Mouse (Mus musculus): ENCODE data around the gene Mfsd13b.
"Not testable (repeated sequence)": the region's sequence is repeated elsewhere in the genome, so short reads cannot be mapped to it uniquely, and the experiment has no call there.

Gene Mfsd13b

DNA sequence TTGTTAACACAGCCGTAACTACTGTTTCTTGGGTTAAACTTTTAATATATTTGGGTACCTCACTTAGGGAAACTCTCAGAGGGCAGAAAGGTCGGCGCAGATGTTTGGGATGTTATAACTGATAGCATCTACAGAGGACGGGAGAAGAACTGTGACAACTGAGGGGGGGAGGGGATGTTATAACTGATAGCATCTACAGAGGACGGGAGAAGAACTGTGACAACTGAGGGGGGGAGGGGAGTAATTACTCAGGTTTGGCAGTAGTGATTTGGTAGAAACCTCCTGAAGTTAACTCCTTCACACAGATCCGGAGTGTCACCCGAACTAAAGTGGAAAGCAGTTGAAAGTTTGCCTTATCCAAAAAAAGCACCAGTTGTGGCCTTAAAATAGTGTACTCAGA lies 659 bp downstream of the Mfsd13b start:
- no peak for DNase-seq (ENCODE audit: low read depth, low spot score)

DNA sequence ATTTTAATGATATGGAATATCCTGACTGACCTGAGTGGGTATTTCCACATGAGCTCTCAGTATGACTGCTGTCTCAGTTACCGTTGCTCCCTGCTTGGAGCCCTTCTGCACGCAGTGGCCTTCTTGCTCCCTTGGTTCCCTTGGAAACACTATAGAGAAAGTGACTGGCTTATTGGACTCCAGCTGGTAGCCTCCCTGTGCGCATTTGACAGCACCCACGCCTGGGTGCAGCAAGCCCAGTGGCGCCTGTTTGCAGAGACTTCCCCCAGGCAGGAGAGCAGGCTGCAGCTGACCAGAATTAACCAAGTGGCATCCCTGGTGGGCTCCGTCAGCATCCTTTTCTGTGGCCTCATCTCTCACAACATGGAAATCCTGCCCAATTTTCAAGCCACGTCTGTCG lies 8.9 kb downstream of the Mfsd13b start:
- no peak for DNase-seq (ENCODE audit: low read depth, low spot score)

DNA sequence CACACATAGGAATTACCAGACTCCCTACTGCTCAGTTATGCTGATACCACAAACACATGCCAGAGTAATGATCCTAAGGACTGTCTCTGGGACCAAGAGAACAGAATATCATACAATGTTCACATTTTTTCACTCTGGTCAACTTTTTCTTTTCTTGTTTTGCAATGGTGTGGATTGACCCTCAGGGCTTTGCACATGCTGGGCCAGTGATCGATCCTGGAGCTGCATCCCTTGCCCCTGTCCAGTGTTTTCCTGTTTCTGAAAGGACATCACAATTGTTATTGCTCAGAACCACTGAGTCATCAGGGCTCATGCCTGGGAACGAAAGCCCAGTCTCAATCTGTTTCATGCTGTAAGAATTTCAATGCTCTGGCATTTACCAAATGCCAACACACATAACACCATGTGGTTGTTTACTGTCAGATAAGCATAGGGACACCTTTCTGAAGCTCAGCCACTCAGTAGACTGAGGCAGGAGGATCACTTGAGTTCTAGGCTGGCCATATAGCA lies 16.8 kb downstream of the Mfsd13b start:
- DNase-seq (ENCODE audit: low read depth, low spot score): no peak

DNA sequence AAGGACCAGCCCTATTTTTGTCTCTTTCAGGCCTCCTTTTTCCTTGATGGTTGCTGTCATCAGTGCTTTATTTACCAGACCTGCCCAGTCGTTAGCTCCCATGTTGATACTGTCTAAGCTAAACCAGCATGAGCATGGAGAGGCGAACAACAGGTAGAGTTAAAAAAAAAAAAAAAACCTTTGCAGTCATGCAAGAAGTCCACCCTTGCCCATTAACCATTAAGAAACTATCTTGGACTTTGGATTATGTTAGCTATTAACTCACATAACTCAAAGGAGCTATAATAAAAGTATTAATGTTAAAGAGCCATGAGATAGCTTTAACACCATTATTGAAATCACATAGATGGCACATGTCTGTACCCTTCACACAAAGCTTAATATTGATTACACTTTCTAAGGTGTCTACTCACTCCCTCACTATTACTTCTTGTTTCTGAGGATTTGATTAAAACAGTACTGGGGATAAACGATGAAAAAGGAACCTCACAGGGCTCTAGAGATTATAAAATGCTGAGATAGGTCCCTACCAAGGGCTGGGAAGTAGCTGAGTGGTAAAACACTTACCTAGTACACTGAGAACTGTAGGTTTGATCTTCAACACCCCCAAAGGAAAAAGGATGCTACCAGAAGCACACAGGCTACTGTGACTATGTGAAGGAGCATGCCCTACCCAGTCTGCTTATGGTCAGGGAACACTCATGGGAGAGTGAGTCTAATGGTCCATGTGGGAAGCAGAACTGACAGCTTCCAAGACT lies 17.9 kb downstream of the Mfsd13b start:
- no peak for DNase-seq (ENCODE audit: low read depth, low spot score)

DNA sequence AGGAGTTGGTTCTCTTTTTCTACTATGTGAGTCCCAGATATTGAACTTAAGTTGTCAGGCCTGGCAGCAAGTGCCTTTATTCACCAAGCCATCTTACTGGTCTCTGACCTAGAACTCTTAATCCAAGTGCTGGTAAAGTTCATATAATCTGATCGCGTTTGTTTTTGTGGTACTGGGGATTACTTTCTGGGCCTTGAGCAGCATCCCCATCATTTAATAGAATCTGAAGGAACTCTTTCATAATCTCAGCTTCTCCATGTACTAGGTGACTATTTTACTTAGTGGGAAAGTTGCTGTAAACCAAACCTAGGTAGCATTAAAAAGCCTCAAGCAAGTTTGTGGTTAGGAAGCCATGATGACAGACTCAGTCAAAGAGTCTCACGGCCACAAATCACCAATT lies 19.6 kb downstream of the Mfsd13b start:
- DNase-seq (ENCODE audit: low read depth, low spot score): no peak

DNA sequence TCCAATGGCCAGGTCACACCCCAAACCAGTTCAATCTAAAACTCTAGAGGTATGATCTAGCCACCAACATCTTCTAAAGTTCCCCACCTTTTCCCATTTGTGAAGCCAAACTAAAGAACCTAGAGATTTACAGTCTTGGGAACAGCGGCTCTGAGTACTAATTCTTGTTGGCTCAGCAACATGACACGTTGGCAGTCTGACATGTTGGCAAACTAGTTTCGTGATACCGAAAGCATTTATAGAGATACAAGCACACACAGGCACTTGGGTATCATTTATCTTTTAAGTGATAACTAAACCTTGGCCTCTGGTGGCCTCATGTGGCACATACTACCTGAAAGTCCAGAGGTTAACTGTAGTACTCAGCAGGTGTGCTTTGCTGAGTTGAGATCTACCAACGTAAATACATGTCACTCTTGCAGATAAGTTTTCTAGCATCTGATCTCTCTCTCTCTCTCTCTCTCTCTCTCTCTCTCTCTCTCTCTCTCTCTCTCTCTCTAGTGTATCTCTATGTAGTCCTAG lies 20.2 kb downstream of the Mfsd13b start:
- no peak for DNase-seq (ENCODE audit: low read depth, low spot score)

DNA sequence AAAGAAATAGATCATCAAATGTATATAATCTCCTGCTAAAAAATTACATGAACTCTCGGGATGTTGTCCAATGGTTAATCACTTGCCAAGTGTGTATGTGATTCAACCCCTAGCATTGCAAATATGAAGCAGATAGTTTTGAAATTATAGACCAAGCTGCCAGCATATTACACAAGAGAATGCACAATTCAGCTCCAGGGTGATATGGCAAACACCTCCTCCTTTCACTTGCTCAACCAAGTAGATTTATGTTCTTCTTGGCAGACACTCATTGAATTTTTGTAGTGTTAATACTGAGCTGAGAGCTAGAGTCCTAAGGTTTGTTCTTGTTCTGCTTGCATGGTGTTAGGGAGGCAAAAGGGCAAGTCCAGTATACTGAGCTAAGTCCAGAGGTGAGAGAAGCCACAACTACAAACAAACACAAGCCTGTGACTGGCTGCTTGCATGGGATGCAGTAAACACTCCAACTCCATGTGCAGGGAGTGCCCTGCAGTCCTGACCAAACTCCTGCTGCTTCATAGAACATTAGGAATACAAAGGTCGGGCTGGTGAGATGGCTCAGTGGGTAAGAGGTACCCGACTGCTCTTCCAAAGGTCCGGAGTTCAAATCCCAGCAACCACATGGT lies 21.6 kb downstream of the Mfsd13b start:
- no peak for DNase-seq (ENCODE audit: low read depth, low spot score)

DNA sequence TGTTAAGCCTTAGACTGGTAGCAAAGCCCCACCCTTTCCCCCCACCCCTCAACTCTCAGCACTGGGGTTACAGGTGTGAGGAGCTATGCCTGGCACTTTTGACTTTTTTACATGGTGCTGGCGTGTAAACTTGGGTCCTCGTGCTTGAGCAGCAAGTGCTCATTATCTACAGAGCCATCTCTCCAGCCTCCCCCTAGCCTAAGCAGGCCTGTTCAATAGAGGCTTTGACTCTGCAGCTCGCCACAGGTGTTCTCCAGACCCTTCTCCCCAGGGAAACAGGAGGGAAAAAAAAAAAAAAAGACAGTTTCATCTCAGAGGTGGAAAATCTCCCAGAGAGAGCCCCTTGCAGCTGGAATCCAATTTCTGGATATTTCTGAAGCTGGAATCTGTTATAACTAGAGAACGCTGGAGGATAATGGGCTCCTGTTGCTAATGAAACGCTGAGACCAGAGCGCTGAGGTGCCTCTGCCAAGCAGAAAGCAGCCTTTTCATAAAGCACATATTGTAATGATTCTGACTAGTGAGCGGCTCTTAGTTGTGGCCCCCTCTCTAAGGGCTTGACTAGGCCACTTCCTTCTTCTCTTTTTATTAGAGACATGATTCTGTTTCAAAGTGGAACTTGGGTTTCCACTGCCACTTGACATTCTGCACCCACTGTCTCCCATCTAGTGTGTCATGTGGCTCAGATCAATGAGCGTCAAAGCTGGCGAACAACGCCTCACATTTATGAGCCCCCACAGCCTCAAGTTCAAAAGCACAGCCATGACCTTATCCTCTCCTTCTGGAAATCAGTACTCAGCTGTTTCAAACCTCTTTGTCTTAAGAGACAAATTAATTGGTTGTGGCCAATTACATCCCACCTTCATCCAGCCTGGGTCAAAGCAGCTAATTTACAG lies 29.7 kb downstream of the Mfsd13b start:
- DNase-seq (ENCODE audit: low read depth, low spot score): no peak

DNA sequence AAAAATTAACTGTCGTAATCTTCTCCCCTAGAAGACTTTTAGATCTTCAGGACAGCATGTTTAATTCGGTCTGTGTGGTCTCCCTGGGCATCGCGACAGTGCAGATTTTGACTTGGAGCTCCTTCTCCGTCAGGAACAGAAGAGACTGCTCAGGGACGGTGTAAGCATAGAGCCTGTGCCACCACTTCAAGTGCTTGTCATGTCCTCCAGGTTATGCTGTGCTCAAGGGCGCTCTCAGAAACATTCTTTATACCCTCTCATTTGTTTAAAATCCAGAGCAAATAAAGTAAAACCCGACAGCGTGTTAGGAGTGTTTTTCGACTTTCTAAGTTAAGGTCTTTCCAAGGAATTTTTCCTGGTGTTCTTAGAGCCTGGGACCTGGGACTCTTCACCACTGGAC lies 32.2 kb downstream of the Mfsd13b start:
- DNase-seq (ENCODE audit: low read depth, low spot score): no peak

DNA sequence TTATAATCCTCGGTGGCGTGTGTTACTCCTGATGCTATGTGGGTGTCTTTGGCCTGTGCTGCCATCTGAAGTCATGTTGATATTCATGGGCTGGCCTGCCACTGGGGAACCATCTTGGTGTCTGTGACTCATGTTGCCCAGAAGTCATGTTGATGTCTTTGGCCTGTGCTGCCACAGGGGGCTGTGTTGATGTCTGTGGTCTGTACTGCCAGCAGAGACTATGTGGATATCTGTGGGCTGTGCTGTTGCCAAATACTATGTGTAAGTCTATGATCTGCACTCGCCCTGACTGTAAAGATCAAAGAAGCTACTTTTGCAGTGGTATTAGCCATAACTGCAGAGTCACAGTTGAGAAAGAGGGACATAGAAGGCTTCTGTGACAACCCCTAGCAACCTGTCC lies 36.5 kb downstream of the Mfsd13b start:
- DNase-seq (ENCODE audit: low read depth, low spot score): no peak

DNA sequence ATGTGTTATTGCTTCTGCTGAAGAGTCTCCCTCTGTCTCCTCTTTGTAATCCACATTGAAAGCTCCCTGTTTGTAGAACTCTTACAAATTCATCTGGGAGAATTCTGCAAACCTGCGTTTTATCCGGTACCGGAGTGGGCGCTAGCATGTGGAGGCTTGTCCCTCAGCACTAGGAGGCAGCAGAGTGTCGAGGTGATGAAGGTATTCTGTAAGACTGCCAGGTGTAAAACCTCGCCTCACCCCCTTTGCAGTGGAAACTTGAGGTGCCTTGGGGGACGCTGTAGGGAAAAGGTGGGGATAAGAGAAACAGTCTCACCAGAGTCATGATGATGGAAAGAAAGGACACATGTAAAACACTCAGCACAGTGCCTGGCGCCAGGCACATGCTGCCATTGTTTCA lies 38.0 kb downstream of the Mfsd13b start:
- no peak for DNase-seq (ENCODE audit: low read depth, low spot score)

DNA sequence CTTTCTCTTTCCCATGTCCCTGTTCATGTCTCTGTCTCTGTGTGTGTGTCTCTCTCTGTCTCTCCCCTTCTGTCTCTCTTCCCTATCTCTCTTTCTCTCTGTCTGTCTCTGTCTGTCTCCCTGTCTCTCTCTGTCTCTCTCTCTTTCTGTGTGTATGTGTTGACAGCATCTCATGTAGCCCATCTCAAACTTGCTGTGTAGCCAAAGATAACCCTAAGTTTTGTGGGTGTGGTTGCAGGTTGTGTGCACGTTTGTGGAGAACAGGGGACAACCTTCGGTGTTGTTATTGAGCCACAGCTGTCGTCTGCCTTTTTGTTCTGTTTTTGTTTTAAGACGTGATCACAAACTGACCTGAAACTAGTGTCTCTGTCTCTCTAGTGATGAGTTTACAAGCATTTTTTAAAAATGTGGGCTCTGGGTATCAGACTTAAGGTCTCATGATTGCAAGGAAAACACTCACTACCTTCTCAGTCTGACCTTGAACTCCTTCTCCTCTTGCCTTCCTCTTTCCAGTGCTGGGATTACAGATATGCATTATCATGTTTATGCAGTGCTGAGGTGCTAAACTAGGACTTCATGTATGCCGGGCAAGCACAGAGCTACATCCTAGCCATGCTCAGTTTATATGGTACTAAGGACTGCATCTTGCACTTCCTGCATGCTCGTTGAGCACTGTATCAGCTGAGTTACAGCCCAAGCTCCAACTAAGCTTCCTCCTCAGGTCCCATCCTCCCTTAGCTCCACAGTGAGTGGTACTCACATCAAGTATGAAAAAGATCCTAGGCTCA lies 43.1 kb downstream of the Mfsd13b start:
- DNase-seq (ENCODE audit: low read depth, low spot score): no peak

DNA sequence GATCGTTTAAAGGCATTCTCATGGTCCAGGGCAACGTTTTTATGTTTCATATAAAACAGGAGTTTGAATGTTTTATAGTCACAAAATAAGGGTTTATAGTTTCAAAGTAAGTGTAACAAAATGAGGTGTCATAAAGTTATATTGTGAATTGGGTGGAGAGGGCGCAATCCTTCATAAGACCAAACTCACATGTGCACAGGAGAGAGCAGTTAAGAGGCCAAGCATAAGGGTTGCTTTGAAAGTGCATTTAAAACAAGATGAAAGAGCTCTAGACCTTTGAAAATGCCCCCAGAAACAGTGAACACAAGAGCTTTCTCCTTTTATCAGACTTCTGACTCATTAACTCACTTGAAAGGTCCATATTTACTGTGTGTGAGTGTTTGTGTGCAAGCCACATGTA lies 44.0 kb downstream of the Mfsd13b start:
- no peak for DNase-seq (ENCODE audit: low read depth, low spot score)

DNA sequence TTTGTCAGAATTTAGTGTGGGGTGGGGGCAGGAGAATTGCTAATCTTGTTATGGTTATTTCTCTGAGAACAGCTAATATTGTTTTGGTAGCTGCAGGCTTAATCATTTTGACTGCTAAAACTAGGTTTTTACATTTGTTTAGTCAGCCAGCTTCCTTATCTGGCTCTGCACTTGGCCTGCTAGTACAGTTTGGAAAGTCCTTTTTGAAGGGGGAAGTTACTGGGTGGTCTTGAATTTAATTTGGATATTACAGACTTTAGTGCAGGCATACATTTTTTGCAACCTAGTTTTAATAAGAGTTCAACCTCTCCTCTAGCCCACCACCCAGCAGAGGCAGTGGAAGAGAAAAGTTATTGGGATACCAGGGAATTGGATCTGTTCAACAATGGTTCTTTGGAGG lies 47.6 kb downstream of the Mfsd13b start:
- DNase-seq (ENCODE audit: low read depth, low spot score): not testable (repeated sequence)

DNA sequence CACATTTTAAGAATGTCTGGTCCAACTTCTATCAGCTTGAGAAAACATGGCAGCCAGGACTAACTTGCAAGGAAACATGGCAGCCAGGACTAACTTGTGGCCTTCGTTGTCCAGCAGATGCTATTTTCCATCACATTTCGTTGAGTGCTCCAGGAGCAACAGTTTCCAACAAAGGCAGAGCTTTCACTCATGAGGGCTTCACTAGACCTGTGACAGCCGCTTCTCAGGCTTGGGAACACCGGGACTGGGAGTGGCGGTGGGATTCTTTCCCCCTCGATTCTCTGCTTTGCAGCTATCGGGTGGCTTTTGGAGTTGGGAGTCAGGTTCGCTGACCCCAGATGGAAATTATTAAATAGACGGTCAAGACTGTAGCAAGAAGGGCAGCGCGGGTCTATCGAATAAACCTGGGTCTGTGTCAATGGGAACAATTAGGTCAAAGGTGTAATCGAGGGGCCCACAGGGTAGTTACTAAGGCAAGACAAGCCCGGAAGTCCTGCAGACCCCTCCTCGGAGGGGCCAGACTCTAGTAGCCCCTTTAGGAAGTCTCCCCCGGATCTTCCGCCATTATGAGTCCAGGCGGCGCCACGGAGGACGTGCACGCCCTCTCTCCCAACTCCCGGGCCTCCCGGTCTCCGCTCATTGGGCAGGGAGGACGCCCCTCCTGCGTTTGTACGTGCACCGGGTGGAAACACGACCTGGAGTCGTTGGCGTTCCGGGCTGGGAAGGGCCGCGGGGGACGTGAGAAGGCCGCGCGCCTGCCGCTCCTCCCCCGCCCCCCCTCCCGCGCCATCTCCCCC lies 51.7 kb downstream of the Mfsd13b start, which contains the start of gene Mettl9:
Gene Mettl9 (plus strand): TSS at position 590 of the 797 bp plus-strand sequence.
- DNase-seq (ENCODE audit: low read depth, low spot score): peak; percentile 93

DNA sequence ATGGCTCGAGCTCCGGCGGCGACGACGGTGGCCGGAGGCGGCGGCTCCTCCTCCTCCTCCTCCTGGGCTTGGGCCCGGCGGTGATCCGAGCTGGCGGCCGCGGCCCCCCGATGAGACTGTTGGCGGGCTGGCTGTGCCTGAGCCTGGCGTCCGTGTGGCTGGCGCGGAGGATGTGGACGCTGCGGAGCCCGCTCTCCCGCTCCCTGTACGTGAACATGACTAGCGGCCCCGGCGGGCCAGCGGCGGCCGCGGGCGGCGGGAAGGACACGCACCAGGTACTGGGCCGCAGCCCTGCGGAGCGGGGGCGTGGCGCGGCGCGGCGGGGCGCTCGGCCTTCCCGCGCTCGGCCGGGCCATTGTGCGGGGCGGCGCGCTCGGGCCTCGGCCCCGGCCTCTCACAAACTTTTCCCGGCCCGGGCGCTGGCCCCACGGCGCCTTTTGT lies 52.4 kb downstream of the Mfsd13b start:
- DNase-seq (ENCODE audit: low read depth, low spot score): no peak

DNA sequence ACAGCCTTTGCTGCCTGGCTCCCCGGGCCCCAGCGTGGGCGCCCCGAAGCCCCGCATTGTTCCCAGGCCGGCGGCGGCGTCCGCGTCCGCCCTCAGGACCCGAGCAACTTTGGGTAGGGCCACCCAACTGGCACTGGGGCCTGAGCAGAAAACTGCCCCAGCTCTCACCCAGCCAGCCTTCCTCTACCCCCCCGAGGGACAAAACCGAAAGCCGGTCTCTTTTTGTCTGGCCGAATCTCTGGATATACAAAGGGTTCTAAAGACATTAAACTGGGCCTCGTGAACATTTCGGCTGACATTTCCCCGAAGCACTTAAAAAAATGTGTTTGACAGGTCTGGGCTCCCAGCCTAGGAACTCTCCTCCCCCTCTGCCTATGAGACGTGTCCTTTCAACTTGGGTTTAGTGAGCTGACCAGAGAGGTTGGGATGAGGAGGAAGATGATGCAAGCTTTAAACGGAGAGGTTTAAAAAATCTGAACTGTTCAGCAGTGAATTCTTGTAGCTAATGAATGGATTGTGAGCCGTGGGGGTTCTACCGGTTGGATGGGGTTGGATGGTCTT lies 52.9 kb downstream of the Mfsd13b start:
- DNase-seq (ENCODE audit: low read depth, low spot score): peak; percentile 3

DNA sequence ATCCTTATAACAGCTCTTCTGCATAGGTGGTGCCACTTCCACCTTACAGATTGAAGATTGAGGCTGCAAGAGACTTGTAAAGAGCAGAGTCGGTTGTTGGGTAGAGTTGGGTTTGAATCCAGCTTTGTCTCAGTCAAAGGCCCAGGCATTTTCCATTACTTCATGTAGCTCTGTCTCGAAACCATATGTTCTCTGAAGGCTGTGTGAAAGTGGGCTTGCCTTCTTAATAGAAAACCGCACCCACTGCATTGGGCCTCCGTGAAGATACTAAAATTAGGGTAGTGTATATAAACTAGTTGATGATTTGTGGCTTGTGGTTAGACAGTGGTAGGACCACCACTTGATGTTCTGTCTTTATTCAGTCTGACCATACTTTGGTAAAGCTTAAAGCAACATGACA lies 58.3 kb downstream of the Mfsd13b start:
- no peak for DNase-seq (ENCODE audit: low read depth, low spot score)

DNA sequence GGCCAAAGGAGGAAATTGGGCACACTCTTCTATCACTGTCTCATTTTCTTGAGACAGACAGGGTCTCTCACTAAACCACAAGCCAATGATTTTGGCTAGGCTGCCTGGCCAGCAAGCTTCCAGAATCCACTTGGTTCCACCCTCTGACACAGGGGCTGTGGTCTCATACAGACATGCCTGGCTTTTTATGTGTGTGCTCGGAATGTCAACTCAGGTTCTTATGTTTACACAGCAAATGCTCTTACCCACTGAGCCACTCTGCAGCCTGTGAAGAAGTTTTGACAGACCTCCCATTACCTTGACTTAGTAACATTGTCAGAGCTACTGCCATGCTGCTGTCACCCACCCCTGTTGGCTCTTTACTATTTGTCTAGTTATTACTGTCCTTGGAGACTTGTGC lies 59.7 kb downstream of the Mfsd13b start:
- no peak for DNase-seq (ENCODE audit: low read depth, low spot score)

DNA sequence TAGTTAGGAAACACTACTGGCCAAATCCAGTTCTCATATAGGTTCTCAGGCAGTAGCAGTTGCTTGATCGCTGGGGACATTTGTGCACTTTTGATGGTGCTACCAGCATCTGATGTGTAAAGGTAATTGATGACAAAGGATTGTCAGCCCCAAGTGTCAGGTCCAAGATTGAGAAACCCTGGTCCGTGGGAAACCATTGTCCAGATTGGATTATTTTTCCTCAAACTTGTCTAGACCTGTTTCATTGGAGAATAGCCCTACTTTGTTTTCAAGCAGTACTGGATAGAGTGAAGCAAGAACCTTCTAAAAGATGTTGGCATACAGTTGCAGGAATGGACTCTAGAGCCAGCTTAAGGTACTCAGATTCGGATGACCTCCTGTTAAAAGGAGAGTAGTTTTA lies 60.7 kb downstream of the Mfsd13b start:
- DNase-seq (ENCODE audit: low read depth, low spot score): no peak
